Mouse (Mus musculus): ENCODE measurements around the gene Pram1.
A peak's percentile ranks its signal among the peaks of the same experiment; 100 is the strongest.

DNA sequence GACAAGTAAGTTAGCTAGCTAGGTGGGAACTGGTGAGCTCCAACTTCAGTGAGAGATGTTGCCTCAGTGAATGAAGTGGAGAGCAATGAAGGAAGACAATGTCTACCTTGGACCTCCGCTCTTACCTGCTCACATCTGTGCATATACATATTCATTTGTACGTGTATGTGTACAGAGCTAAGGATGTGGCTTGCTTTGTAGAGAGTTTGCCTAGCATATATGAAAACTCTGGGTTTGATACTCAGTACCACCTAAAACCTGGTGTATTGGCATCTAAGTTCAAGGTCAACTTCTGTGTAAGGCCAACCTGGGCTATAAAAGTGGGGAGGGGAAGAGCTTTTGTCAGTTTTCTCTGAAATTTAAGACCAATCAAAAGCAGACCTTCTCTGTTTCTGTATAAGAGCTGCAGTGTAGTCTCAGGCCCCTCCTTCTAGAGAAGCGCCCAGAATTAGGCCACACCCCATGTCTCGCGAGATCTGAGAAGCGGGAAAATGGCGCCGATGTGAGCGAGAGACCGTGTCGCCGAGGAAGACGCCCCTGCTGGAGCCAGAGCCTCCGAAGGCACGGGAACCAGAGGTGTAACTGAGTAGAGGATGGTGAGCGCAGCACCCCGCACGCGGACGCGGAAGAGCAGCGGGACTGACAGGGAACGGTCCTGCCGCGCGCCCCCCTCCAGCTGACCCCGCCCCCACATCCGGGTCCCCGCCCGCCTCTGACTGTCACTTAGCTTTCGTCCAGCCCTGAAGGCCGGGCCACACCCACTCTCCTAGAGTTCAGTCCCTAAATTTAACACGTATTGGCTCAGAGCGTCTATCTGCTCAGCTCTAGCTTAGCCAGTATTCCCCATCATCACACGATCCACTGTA lies 9.0 kb upstream of the Pram1 start, which contains the start of gene Zfp414:
- TF ChIP-seq CTCF (IDR thresholded peaks at IDR 0.05; ENCODE audit: control insufficient read depth, insufficient read depth, low read length) (no peak), POLR2A (IDR thresholded peaks at IDR 0.05; ENCODE audit: borderline replicate concordance, control insufficient read depth, low read depth, low read length) (peak; percentile 64; the same call in 1 of the 2 replicates)

Measured in bone marrow, adult 2 months (tissue).